In genomic region chr1:159812820-159813411, GRCm38 (mm10) we compare ENCODE assay signal across 8 mouse cellular contexts.
DNase-seq lines count a peak whose midpoint lies in the region; ATAC-seq lines count a peak whose summit lies in the region.

No protein-coding gene starts in this region.

- ATAC-seq in megakaryocyte-erythroid progenitor cell, adult 5-6 weeks (replicated peaks; ENCODE audit: low FRiP score, low TSS enrichment, poor library complexity, severe bottlenecking), result peak; percentile 75

- peak; percentile 54 for DNase-seq in 3T3-L1 (ENCODE audit: low read depth, low spot score)
- DNase-seq in ZHBTc4 (ENCODE audit: low read depth, low spot score), result peak; percentile 79
- peak; percentile 17 to 19 for DNase-seq in heart, adult 9 months (ENCODE audit: low spot score in 2 of 2)
- peak; percentile 3 to 4 for DNase-seq in kidney, postnatal 36 days
- DNase-seq in thymus, adult 18-20 months, result peak; percentile 3 to 22
- no peak for DNase-seq in layer of hippocampus, adult 9-10 months (ENCODE audit: low spot score)
- no peak for DNase-seq in left cerebral cortex, postnatal 4 days

- intact Hi-C loops in left cerebral cortex, postnatal 4 days (cut with DNase I), result no loop called here

Comparison
In these comparisons a context has a peak if more than half of its experiments do, and no peak if none do; other contexts are left out.
1. DNase-seq: peak in 3T3-L1 (single experiment), ZHBTc4 (single experiment), heart, adult 9 months (2 of 2), kidney, postnatal 36 days (2 of 2) and thymus, adult 18-20 months (2 of 2); none in layer of hippocampus, adult 9-10 months (single experiment) and left cerebral cortex, postnatal 4 days (single experiment).